Mouse (Mus musculus) kidney, adult 18-20 months (tissue): Measurements from ENCODE around the gene Snx12.
"Not testable (repeated sequence)": the region's sequence is repeated elsewhere in the genome, so short reads cannot be mapped to it uniquely, and the experiment has no call there.

Experiments
- DNase-seq: peaks from one replicate; pipeline ENCODE4 v3.0.0; 2021

Gene Snx12

DNA sequence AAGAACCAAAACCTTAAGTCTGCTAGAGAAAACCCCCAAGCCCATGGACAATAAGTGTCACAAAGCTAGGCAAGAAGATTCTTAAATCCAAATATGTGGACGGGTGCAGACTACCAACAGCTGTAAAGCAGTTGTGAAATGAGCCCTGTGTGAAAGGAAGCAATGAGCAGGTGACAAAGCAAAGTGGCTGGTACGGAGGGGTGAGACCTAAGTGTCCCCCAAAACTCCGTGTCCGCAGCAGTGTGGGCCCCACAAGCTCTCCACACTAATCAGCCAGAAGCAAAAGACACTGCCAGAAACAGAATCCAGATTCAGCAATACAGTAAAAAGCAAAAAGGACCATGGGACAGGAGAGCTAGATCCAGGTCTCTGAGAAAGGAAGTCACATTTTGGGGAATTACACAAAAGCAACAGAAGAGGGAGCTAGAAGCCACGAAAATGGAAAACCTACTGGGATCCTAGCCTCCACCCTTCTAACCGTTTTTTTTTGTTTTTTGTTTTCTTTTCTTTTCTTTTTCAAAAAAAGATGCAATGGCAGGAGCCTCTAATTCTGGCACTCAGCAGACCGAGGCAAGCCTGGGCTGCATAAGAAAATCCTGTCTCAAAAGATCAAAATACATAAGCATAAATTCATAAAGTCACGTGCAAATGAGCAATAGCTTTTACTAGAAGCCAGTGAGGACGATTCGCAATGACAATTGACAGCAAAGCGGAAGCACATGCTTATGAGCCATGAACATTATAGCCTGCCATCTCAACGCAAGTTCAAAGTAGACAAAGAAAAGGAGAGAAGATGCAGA, 90.2 kb downstream of the Snx12 start:
- peak; percentile 10 for DNase-seq

DNA sequence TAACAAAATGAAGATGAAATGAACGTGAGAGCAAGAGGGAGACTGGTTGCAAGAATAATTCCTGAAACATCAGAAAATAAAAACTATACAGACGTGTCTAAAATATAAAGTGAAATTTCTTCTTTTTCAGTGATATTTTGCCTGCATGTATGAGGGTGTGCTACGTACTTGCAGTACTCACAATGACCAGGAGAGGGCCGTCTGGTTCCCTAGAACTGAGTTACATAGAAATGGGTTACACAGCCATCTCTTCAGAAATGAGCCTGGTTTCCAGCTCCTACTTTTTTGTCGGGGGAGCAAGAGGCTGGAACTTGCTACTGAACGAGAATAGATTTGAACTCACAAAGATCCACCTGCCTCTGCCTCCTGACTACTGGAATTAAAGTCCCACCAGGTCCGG, 91.4 kb downstream of the Snx12 start:
- DNase-seq = peak; percentile 72

DNA sequence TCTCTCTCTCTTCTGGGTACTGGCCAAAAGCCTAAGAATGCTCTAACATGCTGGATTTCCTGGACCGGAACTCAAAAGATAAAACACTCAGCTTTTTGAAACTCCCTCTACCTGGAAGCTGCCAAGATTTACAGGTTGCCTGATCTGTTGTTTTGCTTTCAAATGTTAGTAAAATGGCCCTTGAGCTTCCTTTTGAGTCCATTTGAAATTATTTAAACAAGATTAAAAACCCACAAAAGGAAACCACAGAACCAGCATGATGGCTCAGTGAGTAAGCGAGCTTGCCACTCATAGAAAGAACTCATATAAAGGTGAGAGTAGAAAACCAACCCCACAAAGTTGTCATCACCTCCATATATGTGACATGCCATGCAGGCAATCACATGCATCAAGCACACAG, 93.8 kb downstream of the Snx12 start:
- no peak for DNase-seq

DNA sequence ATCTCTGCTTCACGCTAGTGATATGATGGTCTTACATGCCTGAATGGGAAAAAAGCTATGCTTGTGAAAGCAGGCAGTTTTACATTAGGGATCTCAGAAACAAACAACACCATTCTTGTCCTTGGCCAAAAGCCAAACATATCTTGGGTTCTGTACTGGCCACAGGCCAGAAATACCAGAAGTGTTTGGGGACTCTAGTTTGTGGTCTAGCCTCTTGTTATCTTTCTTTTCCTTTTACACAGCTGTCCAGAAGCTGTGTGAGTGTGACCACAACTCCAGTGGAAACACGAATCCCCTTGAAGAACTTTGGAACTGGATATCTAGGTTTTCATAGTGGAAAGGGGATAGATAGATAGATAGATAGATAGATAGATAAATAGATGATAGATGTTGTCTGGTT, 95.4 kb downstream of the Snx12 start:
- no peak for DNase-seq

DNA sequence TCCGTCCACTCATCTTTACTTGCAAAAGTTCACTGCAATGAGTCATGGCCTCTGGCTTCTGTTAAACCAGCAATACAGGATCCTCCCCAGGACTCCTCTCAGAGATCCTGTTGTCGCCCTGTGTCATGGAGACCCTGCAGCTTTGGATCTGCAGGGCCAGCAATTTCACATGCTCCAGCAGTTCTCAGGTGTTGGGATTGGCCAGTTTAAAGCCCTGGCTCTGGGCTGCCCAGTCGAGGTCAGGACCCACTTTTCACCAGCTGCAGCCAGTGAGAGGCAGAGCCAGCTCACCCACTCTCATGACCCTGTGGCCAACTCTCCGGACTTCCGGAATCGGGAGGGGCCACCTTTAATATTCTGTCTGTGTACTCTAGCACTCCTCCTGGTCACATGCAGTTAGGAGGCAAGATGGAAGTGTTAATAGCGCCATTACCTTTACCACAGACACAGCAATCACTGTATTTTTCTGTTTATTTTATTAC, 95.8 kb downstream of the Snx12 start:
- DNase-seq = peak; percentile 23

DNA sequence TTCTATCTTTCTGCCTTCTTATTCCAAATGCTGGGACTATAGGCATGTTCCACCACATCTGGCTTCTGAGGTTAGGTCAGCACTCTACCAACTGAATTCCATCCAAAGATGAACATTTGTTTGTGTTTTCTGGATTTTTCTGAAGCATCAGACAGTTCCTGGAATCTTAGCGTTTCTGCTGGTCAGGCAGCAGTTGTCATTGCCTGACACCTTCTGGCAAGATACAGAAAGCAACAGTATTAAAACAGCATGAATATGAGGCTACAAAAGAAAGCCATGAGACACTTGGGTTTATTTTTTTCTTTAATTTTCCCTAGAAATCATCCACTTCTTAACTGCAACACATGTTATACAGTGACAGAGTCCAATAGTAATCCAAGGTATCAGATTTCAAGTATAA, 101.8 kb downstream of the Snx12 start:
- DNase-seq = no peak

DNA sequence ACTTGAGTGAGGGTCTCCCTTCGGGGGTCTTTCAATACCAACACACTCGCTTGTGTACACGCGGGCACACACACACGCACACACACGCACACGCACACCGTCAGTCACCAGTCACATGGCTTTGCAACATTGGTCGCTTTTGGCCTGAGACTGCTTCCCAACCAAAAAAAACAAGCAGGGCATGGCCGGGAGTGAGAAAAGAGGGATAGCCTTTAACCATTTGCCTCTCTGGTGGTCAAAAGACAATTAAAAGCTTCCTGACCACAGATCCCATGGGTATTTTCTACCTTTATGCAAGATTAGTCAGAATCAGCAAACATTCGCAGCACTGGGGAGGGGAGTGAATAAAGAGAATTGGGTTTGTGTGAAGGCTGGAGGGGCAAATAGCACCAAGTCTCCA, 136.4 kb downstream of the Snx12 start, which contains the start of gene Slc7a3:
Gene Slc7a3, minus strand, starts transcription at position 101 of the 400 bp plus-strand sequence.
- no peak for DNase-seq

DNA sequence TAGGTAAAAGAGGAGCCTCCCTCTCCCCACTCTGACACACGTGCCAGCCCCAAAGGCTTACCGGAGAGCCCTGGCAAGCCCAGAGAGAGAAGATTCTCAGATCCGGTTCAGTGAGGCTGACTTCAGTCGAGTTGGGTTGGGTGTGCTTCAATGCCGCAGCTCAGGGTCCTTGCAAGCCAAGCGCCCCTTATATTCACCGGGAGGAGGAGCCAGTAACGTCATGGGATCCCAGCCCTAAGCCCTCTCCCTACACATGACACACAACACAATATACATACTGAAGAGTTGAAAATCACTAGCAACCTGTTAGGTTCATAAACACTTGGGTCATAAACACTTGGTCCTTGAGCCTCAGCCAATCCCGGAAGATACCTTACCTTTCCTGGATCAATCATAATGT, 137.2 kb downstream of the Snx12 start:
- not testable (repeated sequence) for DNase-seq

DNA sequence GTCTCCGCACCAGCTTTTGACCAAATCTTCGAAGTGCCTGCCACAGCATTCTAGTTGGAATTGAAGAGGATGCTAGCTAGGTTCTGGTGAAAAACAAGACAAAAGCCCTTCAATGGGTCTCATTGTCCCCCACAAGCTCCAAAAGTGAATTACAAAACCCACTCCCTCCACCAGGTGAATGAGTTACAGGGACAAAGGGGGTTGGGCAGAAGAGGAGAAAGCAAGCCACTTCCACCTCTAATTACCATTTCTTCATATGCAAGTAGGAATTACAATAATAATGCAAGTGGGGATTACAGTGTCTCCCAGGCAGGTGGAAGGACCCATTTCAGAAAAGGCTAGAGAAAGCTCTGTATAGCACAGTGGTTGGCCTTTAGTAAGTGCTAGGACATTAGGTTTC, 138.2 kb downstream of the Snx12 start:
- no peak for DNase-seq

DNA sequence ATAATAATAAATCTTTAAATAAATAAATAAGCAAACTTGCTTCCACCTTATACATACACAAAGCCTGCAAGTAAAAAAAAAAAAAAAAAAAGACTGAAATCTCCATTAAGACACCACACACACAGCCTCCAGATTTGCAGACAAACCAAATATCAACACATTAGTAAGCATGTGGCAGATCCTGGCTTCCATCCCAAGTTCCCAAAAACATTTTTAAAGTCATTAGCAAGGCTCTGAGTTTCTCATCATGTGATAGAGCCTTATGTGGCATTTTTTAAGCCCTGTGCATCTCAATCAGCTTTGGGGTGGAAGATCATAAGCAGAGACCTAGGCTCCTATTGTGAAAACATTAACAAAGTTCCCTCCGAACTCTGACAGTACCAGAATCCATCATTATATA, 157.1 kb downstream of the Snx12 start:
- no peak for DNase-seq

DNA sequence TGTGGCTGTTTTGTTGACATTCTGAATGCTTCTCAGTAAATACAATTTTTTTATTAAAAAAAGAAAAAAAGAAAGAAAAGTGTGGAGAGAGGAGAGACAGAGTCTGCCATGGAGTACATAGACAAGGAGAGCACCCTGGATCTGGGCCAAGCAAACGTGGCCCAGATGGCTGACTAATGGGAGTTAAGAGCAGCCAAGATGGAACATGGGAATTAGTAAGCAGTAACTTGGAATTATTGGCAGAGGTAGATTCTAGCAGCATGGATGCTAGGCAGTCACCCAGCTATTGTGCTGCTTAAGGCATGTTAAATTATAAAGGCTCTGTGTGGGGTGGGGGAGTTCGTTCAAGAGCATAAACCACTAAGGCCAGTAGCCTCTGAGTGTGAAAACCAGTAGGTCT, 158.9 kb downstream of the Snx12 start:
- DNase-seq = no peak

DNA sequence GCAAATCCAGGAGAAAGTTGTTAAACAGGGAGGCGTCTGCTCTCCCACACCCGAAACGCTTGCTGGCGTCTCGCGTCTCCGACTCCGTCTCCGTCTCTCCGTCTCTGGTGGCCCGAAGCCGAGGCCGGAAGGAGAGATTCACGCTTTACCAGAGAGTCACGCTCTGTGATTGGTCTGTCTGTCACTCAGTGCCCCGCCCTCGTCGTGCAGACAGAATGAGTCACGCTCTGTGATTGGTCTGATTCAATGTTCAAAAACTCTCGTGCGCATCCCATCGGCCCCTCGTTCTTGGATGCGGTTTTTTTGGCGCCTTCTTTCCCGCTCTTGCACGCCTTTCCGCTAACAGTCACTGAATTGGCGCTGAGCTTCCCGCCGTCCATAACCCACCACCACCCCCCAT, 162.8 kb downstream of the Snx12 start, which contains the start of gene Tex11:
Gene Tex11, minus strand, starts transcription at position 127 of the 400 bp plus-strand sequence.
- no peak for DNase-seq
